In genomic region chr11:43943167-43943566, GRCm38 (mm10) we compare ENCODE assay signal across 36 mouse cellular contexts. TPM values are rescaled to one million over a fixed set of nuclear protein-coding genes. Genes with fewer than 3 reads are reported as not detected.
"Had no signal": no experiment of that assay in that cellular context is flagged by ENCODE, and none has a peak within 500 bp of the region (broad histone marks: within the 10 kb centered on the region; RNA-seq: fewer than 3 reads in every experiment).

No protein-coding gene starts in this region.

- H3K36me3 ChIP-seq: heart, embryonic 10.5 days; heart, embryonic 12.5 days; heart, embryonic 13.5 days; heart, embryonic 15.5 days; hindbrain, embryonic 10.5 days; hindbrain, embryonic 12.5 days; hindbrain, embryonic 13.5 days; hindbrain, embryonic 15.5 days; intestine, embryonic 15.5 days; kidney, embryonic 15.5 days had no signal

- ATAC-seq: hindbrain, embryonic 16.5 days; hindbrain, postnatal 0 days; inflammation-experienced regulatory T-cells, adult 6 months; intestine, embryonic 15.5 days; intestine, embryonic 16.5 days; intestine, postnatal 0 days had no signal

- H3K4me2 ChIP-seq: heart, embryonic 11.5 days; heart, embryonic 12.5 days; heart, embryonic 13.5 days; heart, embryonic 15.5 days; hindbrain, embryonic 12.5 days; hindbrain, embryonic 13.5 days; hindbrain, embryonic 14.5 days; hindbrain, embryonic 15.5 days; intestine, embryonic 15.5 days; kidney, embryonic 15.5 days had no signal

- H3K9me3 ChIP-seq: heart, embryonic 10.5 days; heart, embryonic 12.5 days; heart, embryonic 13.5 days; heart, embryonic 15.5 days; hindbrain, embryonic 10.5 days; hindbrain, embryonic 12.5 days; hindbrain, embryonic 13.5 days; hindbrain, embryonic 15.5 days; intestine, embryonic 15.5 days; kidney, embryonic 15.5 days had no signal

- H3K27me3 ChIP-seq: heart, embryonic 12.5 days; heart, embryonic 13.5 days; heart, embryonic 15.5 days; hindbrain, embryonic 12.5 days; hindbrain, embryonic 13.5 days; hindbrain, embryonic 15.5 days; intestine, embryonic 15.5 days; kidney, embryonic 15.5 days had no signal

- H3K27ac ChIP-seq: heart, embryonic 10.5 days; heart, embryonic 13.5 days; heart, embryonic 15.5 days; hindbrain, embryonic 10.5 days; hindbrain, embryonic 12.5 days; hindbrain, embryonic 13.5 days; hindbrain, embryonic 14.5 days; hindbrain, embryonic 15.5 days; hindbrain, postnatal 0 days; intestine, embryonic 15.5 days; kidney, embryonic 15.5 days; kidney, postnatal 0 days; layer of hippocampus, adult 2 months; left cerebral cortex, adult 2 months had no signal

- DNase-seq: heart, postnatal 14 days; heart, postnatal 36 days; heart, postnatal 4 days; kidney, adult 11 months; kidney, adult 18-20 months; kidney, adult 2 months; kidney, adult 8-10 months; kidney, adult 9 months; kidney, postnatal 10 days; kidney, postnatal 14 days; kidney, postnatal 25 days; kidney, postnatal 36 days; kidney, postnatal 4 days; layer of hippocampus, adult 9-11 months; layer of hippocampus, postnatal 36 days had no signal

- H3K4me1 ChIP-seq: heart, embryonic 10.5 days; heart, embryonic 12.5 days; heart, embryonic 13.5 days; heart, embryonic 15.5 days; hindbrain, embryonic 10.5 days; hindbrain, embryonic 12.5 days; hindbrain, embryonic 13.5 days; hindbrain, embryonic 15.5 days; intestine, embryonic 15.5 days; kidney, embryonic 15.5 days had no signal

- H3K4me3 ChIP-seq: heart, embryonic 10.5 days; heart, embryonic 12.5 days; heart, embryonic 13.5 days; heart, embryonic 15.5 days; hindbrain, embryonic 10.5 days; hindbrain, embryonic 12.5 days; hindbrain, embryonic 13.5 days; hindbrain, embryonic 15.5 days; intestine, embryonic 15.5 days; kidney, embryonic 15.5 days; layer of hippocampus, adult 2 months; left cerebral cortex, adult 2 months had no signal

- H3K9ac ChIP-seq: heart, embryonic 12.5 days; heart, embryonic 13.5 days; heart, embryonic 15.5 days; hindbrain, embryonic 12.5 days; hindbrain, embryonic 13.5 days; hindbrain, embryonic 14.5 days; hindbrain, embryonic 15.5 days; intestine, embryonic 15.5 days; kidney, embryonic 15.5 days had no signal

RNA-seq across cellular contexts. Expression of gene Adra1b, which starts 42.2 kb away (rescaled TPM):
- total RNA-seq: hematopoietic stem cell, adult 5-6 weeks had no signal
- polyA plus RNA-seq: inflammation-experienced regulatory T-cells, adult 6 months had no signal
